Mouse (Mus musculus): ENCODE data around the gene Srsf3.
"Not testable (repeated sequence)": the region's sequence is repeated elsewhere in the genome, so short reads cannot be mapped to it uniquely, and the experiment has no call there.

The Srsf3 gene

GRCm38 (mm10) chr17:29018292-29018984 is 14.0 kb upstream of the Srsf3 start:
- no peak for DNase-seq (ENCODE audit: low spot score)

- no peak for DNase-seq (ENCODE audit: low spot score)
These were observed 13.0 kb upstream of the Srsf3 start for GRCm38 (mm10) chr17:29019391-29019790.

GRCm38 (mm10) chr17:29020444-29020843 is 12.0 kb upstream of the Srsf3 start:
- DNase-seq (ENCODE audit: low spot score): no peak

- no peak for DNase-seq (ENCODE audit: low spot score)
These were observed 10.1 kb upstream of the Srsf3 start for GRCm38 (mm10) chr17:29022230-29022819.

GRCm38 (mm10) chr17:29023346-29023745 is 9.1 kb upstream of the Srsf3 start:
- DNase-seq (ENCODE audit: low spot score): no peak

GRCm38 (mm10) chr17:29024047-29024892 is 8.2 kb upstream of the Srsf3 start:
- no peak for DNase-seq (ENCODE audit: low spot score)

- peak; percentile 46 for DNase-seq (ENCODE audit: low spot score)
These were observed 7.4 kb upstream of the Srsf3 start for GRCm38 (mm10) chr17:29024896-29025565.

- DNase-seq (ENCODE audit: low spot score): no peak
These were observed 5.6 kb upstream of the Srsf3 start for GRCm38 (mm10) chr17:29026652-29027356.

GRCm38 (mm10) chr17:29030321-29031034 is 1.9 kb upstream of the Srsf3 start:
- DNase-seq (ENCODE audit: low spot score): no peak

- not testable (repeated sequence) for DNase-seq (ENCODE audit: low spot score)
These were observed 1.2 kb upstream of the Srsf3 start for GRCm38 (mm10) chr17:29031085-29031711.

- peak; percentile 43 for DNase-seq (ENCODE audit: low spot score)
These were observed 606 bp upstream of the Srsf3 start for GRCm38 (mm10) chr17:29031771-29032273.

GRCm38 (mm10) chr17:29033569-29034061 is 1.2 kb downstream of the Srsf3 start:
- DNase-seq (ENCODE audit: low spot score): no peak

GRCm38 (mm10) chr17:29034264-29034663 is 1.8 kb downstream of the Srsf3 start:
- no peak for DNase-seq (ENCODE audit: low spot score)

GRCm38 (mm10) chr17:29035506-29035905 is 3.1 kb downstream of the Srsf3 start:
- no peak for DNase-seq (ENCODE audit: low spot score)

GRCm38 (mm10) chr17:29039351-29039750 is 6.9 kb downstream of the Srsf3 start:
- DNase-seq (ENCODE audit: low spot score): no peak

GRCm38 (mm10) chr17:29041632-29042031 is 9.2 kb downstream of the Srsf3 start:
- DNase-seq (ENCODE audit: low spot score): not testable (repeated sequence)

GRCm38 (mm10) chr17:29042569-29042968 is 10.1 kb downstream of the Srsf3 start:
- no peak for DNase-seq (ENCODE audit: low spot score)

GRCm38 (mm10) chr17:29043583-29043982 is 11.2 kb downstream of the Srsf3 start:
- DNase-seq (ENCODE audit: low spot score): no peak

GRCm38 (mm10) chr17:29044146-29044924 is 11.9 kb downstream of the Srsf3 start:
- no peak for DNase-seq (ENCODE audit: low spot score)

All from urinary bladder, postnatal 14 days (tissue).